Mouse (Mus musculus) ES-Bruce4 (cell line): Measurements from ENCODE around the gene Lce1e.

ENCODE experiments used
- CTCF ChIP-seq: IDR thresholded peaks from one replicate; pipeline ENCODE4 v1.8.1; 2011; ENCODE audit warnings: low read depth, low read length
- EP300 ChIP-seq: IDR thresholded peaks from 2 replicates; pipeline ENCODE4 v1.6.1; 2011; ENCODE audit warnings: low read depth, low read length; ENCODE audit not compliant: insufficient read depth
- POLR2A ChIP-seq: IDR thresholded peaks from one replicate; pipeline ENCODE4 v1.8.1; 2011; ENCODE audit warnings: low read length; ENCODE audit not compliant: insufficient read depth

- no peak for TF ChIP-seq CTCF
- no peak for TF ChIP-seq POLR2A
- TF ChIP-seq EP300 = no peak
Observed at GRCm38 (mm10) chr3:92720250-92720649, 11.4 kb upstream of the Lce1e start, which contains the start of gene Lce1f.
